Mouse (Mus musculus): ENCODE results near the gene Twf1.

- no peak for TF ChIP-seq MAFK (IDR thresholded peaks at IDR 0.05; ENCODE audit: insufficient read depth, low read depth, low read length)
- no peak for TF ChIP-seq ZNF384 (IDR thresholded peaks at IDR 0.05; ENCODE audit: low read depth, low read length)
- TF ChIP-seq ZC3H11A (IDR thresholded peaks at IDR 0.05; ENCODE audit: borderline replicate concordance, low read depth, low read length), result no peak
- TF ChIP-seq HCFC1 (IDR thresholded peaks at IDR 0.05; ENCODE audit: borderline replicate concordance, insufficient read depth, low read length), result no peak
Measured at GRCm38 (mm10) chr15:94607768-94608167, 18.1 kb upstream of the Twf1 start.

All from ES-E14 (cell line).